Mouse (Mus musculus): ENCODE measurements around the gene Gucy2d. TPM values are rescaled to one million over a fixed set of nuclear protein-coding genes. Genes with fewer than 3 reads are reported as not detected.

Gucy2d gene
- polyA plus RNA-seq, 1 experiment from 2014 or later, result 0.37 TPM

- Histone ChIP-seq H3K9me3 (ENCODE audit: control insufficient read depth, low read length) (no peaks in the 10 kb centered on the region), H3K4me1 (ENCODE audit: control insufficient read depth, insufficient read depth, low read length) (no peaks in the 10 kb centered on the region), H3K27ac (ENCODE audit: low read depth, low read length) (no peak overlapping the region), H3K36me3 (ENCODE audit: control insufficient read depth, insufficient read depth, low read length) (no peaks in the 10 kb centered on the region), H3K27me3 (ENCODE audit: control insufficient read depth, insufficient read depth, low read length) (no peaks in the 10 kb centered on the region), H3K9ac (replicated peaks; ENCODE audit: low read depth, low read length) (no peak overlapping the region), H3K4me3 (ENCODE audit: low read depth, low read length) (no peak overlapping the region), H3K4me2 (ENCODE audit: low read depth, low read length) (no peak overlapping the region)
- WGBS, result 92% methylated on average over 3 of the region's 3 CpGs
- ATAC-seq (ENCODE audit: low read depth), result no peak
Observed at GRCm38 (mm10) chr7:98484878-98485277, 44.7 kb downstream of the Gucy2d start.

DNA sequence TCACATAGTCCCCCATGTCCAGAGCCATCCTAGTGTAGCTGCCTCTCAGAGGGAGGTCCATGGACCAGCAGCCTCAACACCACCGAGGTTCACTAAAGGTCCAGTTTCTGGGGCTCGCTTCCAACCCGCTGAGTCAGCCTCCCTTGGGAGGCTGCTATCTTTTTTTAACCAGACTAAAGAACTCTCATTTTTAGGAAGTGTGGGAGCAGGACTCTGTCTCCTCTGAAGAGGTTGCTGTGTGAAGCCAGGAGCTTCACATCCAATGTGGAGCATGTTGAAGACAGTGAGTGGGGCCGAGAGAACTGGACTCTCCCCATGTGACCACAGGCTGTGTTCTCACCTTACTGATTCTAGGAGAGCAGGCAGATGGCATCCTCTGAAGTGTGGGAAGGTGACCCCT lies 45.3 kb downstream of the Gucy2d start:
- Histone ChIP-seq H3K27ac (ENCODE audit: low read depth, low read length) (no peak overlapping the region), H3K9ac (replicated peaks; ENCODE audit: low read depth, low read length) (no peak overlapping the region), H3K27me3 (ENCODE audit: control insufficient read depth, insufficient read depth, low read length) (no peaks in the 10 kb centered on the region), H3K9me3 (ENCODE audit: control insufficient read depth, low read length) (no peaks in the 10 kb centered on the region), H3K4me3 (ENCODE audit: low read depth, low read length) (no peak overlapping the region), H3K4me1 (ENCODE audit: control insufficient read depth, insufficient read depth, low read length) (no peaks in the 10 kb centered on the region), H3K36me3 (ENCODE audit: control insufficient read depth, insufficient read depth, low read length) (no peaks in the 10 kb centered on the region), H3K4me2 (ENCODE audit: low read depth, low read length) (no peak overlapping the region)
- ATAC-seq (ENCODE audit: low read depth), result no peak
- 78% methylated on average over 4 of the region's 4 CpGs for WGBS

GRCm38 (mm10) chr7:98486471-98486917 lies 46.3 kb downstream of the Gucy2d start:
- WGBS, result 41% methylated on average over 7 of the region's 7 CpGs
- no peak overlapping the region for H3K27ac ChIP-seq (ENCODE audit: low read depth, low read length)
- H3K4me1 ChIP-seq (ENCODE audit: control insufficient read depth, insufficient read depth, low read length), result no peaks in the 10 kb centered on the region
- no peak for ATAC-seq (ENCODE audit: low read depth)
- H3K27me3 ChIP-seq (ENCODE audit: control insufficient read depth, insufficient read depth, low read length), result no peaks in the 10 kb centered on the region
- no peak overlapping the region for H3K4me2 ChIP-seq (ENCODE audit: low read depth, low read length)
- H3K36me3 ChIP-seq (ENCODE audit: control insufficient read depth, insufficient read depth, low read length), result no peaks in the 10 kb centered on the region
- H3K9me3 ChIP-seq (ENCODE audit: control insufficient read depth, low read length), result no peaks in the 10 kb centered on the region
- no peak overlapping the region for H3K9ac ChIP-seq (replicated peaks; ENCODE audit: low read depth, low read length)
- no peak overlapping the region for H3K4me3 ChIP-seq (ENCODE audit: low read depth, low read length)

DNA sequence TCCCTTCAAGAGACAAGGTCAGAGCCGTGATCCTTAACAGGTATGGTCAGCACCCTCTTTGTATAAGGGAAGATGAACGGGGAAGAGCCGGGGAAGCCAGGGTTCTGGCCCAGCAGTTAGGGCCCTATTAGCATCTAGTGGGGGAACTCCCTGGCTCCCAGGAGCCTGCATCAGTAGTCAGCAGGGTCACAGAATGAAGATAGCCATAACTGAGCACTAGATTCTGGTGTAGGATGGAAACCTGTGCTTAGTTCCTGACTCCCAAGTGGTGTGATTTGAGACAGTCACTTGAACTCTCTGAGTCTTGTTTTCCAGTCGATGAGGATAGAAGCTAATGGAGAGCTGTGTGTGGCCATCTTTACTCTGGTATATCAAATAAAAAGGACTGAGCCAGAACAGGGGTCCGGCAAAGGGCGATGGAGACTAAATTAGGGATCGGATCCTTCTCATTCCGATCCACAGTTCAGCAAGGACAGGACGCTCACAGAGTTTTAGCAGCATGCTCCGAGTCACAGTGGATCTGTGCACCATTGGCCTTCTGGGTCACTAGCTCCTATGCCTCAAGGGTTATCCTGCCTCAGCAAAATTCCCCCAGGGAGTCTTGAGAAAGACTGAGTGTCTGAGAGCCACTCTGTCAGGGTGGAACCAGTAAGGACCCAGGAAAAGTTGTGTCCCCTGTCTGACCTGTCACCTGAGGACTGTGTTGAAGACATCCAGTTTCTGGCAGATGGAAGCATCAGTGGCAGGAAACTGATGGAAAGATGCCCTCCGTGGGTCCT lies 47.2 kb downstream of the Gucy2d start:
- no peak overlapping the region for H3K27ac ChIP-seq (ENCODE audit: low read depth, low read length)
- H3K36me3 ChIP-seq (ENCODE audit: control insufficient read depth, insufficient read depth, low read length), result no peaks in the 10 kb centered on the region
- H3K27me3 ChIP-seq (ENCODE audit: control insufficient read depth, insufficient read depth, low read length), result no peaks in the 10 kb centered on the region
- H3K9ac ChIP-seq (replicated peaks; ENCODE audit: low read depth, low read length), result no peak overlapping the region
- no peak overlapping the region for H3K4me3 ChIP-seq (ENCODE audit: low read depth, low read length)
- no peak overlapping the region for H3K4me2 ChIP-seq (ENCODE audit: low read depth, low read length)
- no peaks in the 10 kb centered on the region for H3K4me1 ChIP-seq (ENCODE audit: control insufficient read depth, insufficient read depth, low read length)
- no peaks in the 10 kb centered on the region for H3K9me3 ChIP-seq (ENCODE audit: control insufficient read depth, low read length)
- WGBS, result 88% methylated on average over 11 of the region's 11 CpGs
- ATAC-seq (ENCODE audit: low read depth), result no peak

- no peak overlapping the region for H3K4me2 ChIP-seq (ENCODE audit: low read depth, low read length)
- no peak overlapping the region for H3K27ac ChIP-seq (ENCODE audit: low read depth, low read length)
Observed at GRCm38 (mm10) chr7:98488398-98489130, 48.3 kb downstream of the Gucy2d start.

DNA sequence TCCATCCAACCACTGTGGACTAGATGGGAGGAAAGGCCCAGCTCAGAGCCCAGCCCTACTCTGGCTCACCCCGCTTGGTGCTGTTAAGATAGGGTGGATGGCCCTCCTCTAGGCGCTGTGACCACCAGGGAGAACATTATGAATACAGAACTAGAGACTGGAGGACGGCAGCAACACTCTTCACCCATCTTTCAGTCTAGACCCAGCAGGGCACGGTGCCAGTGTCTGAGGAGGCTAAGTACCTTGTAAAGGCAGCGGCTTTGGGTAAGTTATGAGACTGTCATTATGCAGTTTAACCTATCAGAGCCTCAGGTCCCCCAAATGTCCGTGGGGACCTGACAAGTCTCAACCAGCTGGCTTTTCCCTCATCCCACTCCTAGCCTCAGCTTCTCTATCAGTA lies 48.9 kb downstream of the Gucy2d start, which contains the start of gene Lrrc32:
Gene Lrrc32 (plus strand): TSS at position 153 of the 400 bp plus-strand sequence.
- H3K4me2 ChIP-seq (ENCODE audit: low read depth, low read length), result peak within 1 kb of the TSS; percentile 73
- no peaks in the 10 kb centered on the region for H3K4me1 ChIP-seq (ENCODE audit: control insufficient read depth, insufficient read depth, low read length)
- H3K27ac ChIP-seq (ENCODE audit: low read depth, low read length), result no peak within 1 kb of the TSS
- 40% methylated on average over 6 of the region's 6 CpGs for WGBS
- H3K27me3 ChIP-seq (ENCODE audit: control insufficient read depth, insufficient read depth, low read length), result no peaks in the 10 kb centered on the region
- no peaks in the 10 kb centered on the region for H3K9me3 ChIP-seq (ENCODE audit: control insufficient read depth, low read length)
- peak within 1 kb of the TSS; percentile 52 for H3K4me3 ChIP-seq (ENCODE audit: low read depth, low read length)
- peak; percentile 21; the same call in 1 of the 2 replicates for ATAC-seq (ENCODE audit: low read depth)
- H3K36me3 ChIP-seq (ENCODE audit: control insufficient read depth, insufficient read depth, low read length), result no peaks in the 10 kb centered on the region
- peak within 1 kb of the TSS; percentile 54 for H3K9ac ChIP-seq (replicated peaks; ENCODE audit: low read depth, low read length)

More at GRCm38 (mm10) chr7:98488398-98489130, 48.3 kb downstream of the Gucy2d start:
- no peak overlapping the region for H3K4me3 ChIP-seq (ENCODE audit: low read depth, low read length)
- WGBS, result 91% methylated on average over 13 of the region's 13 CpGs
- H3K9ac ChIP-seq (replicated peaks; ENCODE audit: low read depth, low read length), result no peak overlapping the region
- no peaks in the 10 kb centered on the region for H3K9me3 ChIP-seq (ENCODE audit: control insufficient read depth, low read length)
- ATAC-seq (ENCODE audit: low read depth), result 0 out of 2 replicates have a peak, but pooled peaks have one; percentile 6
- no peaks in the 10 kb centered on the region for H3K36me3 ChIP-seq (ENCODE audit: control insufficient read depth, insufficient read depth, low read length)
- H3K4me1 ChIP-seq (ENCODE audit: control insufficient read depth, insufficient read depth, low read length), result no peaks in the 10 kb centered on the region
- no peaks in the 10 kb centered on the region for H3K27me3 ChIP-seq (ENCODE audit: control insufficient read depth, insufficient read depth, low read length)

GRCm38 (mm10) chr7:98489623-98490084 lies 49.4 kb downstream of the Gucy2d start:
- Histone ChIP-seq H3K4me2 (ENCODE audit: low read depth, low read length) (peak overlapping the region; percentile 73), H3K27me3 (ENCODE audit: control insufficient read depth, insufficient read depth, low read length) (no peaks in the 10 kb centered on the region), H3K9ac (replicated peaks; ENCODE audit: low read depth, low read length) (peak overlapping the region; percentile 54), H3K4me1 (ENCODE audit: control insufficient read depth, insufficient read depth, low read length) (no peaks in the 10 kb centered on the region), H3K9me3 (ENCODE audit: control insufficient read depth, low read length) (no peaks in the 10 kb centered on the region), H3K27ac (ENCODE audit: low read depth, low read length) (no peak overlapping the region), H3K4me3 (ENCODE audit: low read depth, low read length) (peak overlapping the region; percentile 52), H3K36me3 (ENCODE audit: control insufficient read depth, insufficient read depth, low read length) (no peaks in the 10 kb centered on the region)
- peak; percentile 86 for ATAC-seq (ENCODE audit: low read depth)
- WGBS, result 0% methylated on average over 47 of the region's 50 CpGs

DNA sequence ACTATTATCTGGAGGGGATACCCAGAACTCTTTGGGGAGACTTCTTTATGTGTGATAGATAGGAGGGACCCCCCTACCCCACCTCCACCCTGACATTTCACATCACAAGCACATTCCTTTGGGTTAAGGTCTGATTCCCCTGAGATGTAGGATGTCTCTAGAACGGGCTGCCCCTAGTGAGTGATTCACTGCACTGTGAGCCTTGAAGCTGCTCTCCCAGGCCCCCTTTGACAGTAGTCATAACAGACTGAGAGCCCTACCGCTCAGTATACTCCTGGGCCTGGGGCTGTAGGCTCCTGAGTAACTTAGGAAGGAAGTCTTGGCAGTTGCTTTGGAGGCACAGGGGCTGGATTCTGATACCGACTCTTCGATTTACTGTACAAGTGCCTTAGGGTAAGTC lies 50.1 kb downstream of the Gucy2d start:
- Histone ChIP-seq H3K4me1 (ENCODE audit: control insufficient read depth, insufficient read depth, low read length) (no peaks in the 10 kb centered on the region), H3K9ac (replicated peaks; ENCODE audit: low read depth, low read length) (no peak overlapping the region; the same call in 1 of the 2 replicates), H3K4me3 (ENCODE audit: low read depth, low read length) (peak overlapping the region; percentile 52), H3K36me3 (ENCODE audit: control insufficient read depth, insufficient read depth, low read length) (no peaks in the 10 kb centered on the region), H3K27ac (ENCODE audit: low read depth, low read length) (no peak overlapping the region), H3K9me3 (ENCODE audit: control insufficient read depth, low read length) (no peaks in the 10 kb centered on the region), H3K27me3 (ENCODE audit: control insufficient read depth, insufficient read depth, low read length) (no peaks in the 10 kb centered on the region), H3K4me2 (ENCODE audit: low read depth, low read length) (peak overlapping the region; percentile 73)
- WGBS, result 53% methylated on average over 4 of the region's 4 CpGs
- no peak for ATAC-seq (ENCODE audit: low read depth)

DNA sequence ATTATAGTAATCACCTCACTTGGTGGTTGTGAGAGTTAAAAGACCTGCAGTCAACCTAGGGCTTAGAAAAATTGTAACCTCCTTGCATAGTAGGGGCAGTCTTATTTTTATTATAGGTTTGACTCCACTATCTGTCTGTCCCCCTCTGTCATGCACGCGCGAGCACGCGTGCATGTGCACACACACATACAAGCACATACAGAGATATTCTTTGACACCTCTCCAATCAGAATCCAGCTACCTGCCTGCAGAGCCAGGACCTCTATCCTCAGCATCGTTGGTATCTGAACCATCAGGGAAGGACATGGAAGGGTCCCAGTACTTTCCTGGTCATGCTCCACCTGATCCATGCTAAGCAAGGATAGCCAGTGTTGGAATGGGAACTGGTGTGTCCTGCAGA lies 50.7 kb downstream of the Gucy2d start:
- Histone ChIP-seq H3K4me1 (ENCODE audit: control insufficient read depth, insufficient read depth, low read length) (no peaks in the 10 kb centered on the region), H3K4me3 (ENCODE audit: low read depth, low read length) (no peak overlapping the region), H3K27ac (ENCODE audit: low read depth, low read length) (no peak overlapping the region), H3K9ac (replicated peaks; ENCODE audit: low read depth, low read length) (no peak overlapping the region), H3K9me3 (ENCODE audit: control insufficient read depth, low read length) (no peaks in the 10 kb centered on the region), H3K4me2 (ENCODE audit: low read depth, low read length) (peak overlapping the region; percentile 73; the same call in 1 of the 2 replicates), H3K27me3 (ENCODE audit: control insufficient read depth, insufficient read depth, low read length) (no peaks in the 10 kb centered on the region), H3K36me3 (ENCODE audit: control insufficient read depth, insufficient read depth, low read length) (no peaks in the 10 kb centered on the region)
- no peak for ATAC-seq (ENCODE audit: low read depth)
- 95% methylated on average over 6 of the region's 6 CpGs for WGBS

Measured in neural tube, embryonic 14.5 days (tissue).